Mouse (Mus musculus) cerebral cortex, adult 2 months (tissue): Measurements from ENCODE around the gene 0610037L13Rik.

Source experiments
- WGBS: fragments of 180-500 bp; shearing (Covaris S2); methylation state at CpG from one replicate; pipeline ENCODE4 v1.1.7; 2018; 5-methylcytosine and 5-hydroxymethylcytosine counted together

Gene 0610037L13Rik

GRCm38 (mm10) chr4:107910020-107910419, 20.4 kb downstream of the 0610037L13Rik start:
- WGBS, result 92% methylated on average over 4 of the region's 4 CpGs

- 95% methylated on average over 2 of the region's 2 CpGs for WGBS
These were observed 30.7 kb downstream of the 0610037L13Rik start for GRCm38 (mm10) chr4:107920336-107920735.

- WGBS, result 65% methylated on average over 8 of the region's 8 CpGs
These were observed 31.6 kb downstream of the 0610037L13Rik start for GRCm38 (mm10) chr4:107921152-107921695.

- 58% methylated on average over 4 of the region's 4 CpGs for WGBS
These were observed 32.3 kb downstream of the 0610037L13Rik start for GRCm38 (mm10) chr4:107921952-107922351.

- WGBS, result 4% methylated on average over 38 of the region's 38 CpGs
These were observed 33.7 kb downstream of the 0610037L13Rik start, which contains the start of gene Cpt2 for GRCm38 (mm10) chr4:107923145-107923802. TSS of gene Cpt2 (minus strand) at chr4:107923610.

- WGBS, result 35% methylated on average over 7 of the region's 7 CpGs
These were observed 34.2 kb downstream of the 0610037L13Rik start for GRCm38 (mm10) chr4:107923803-107924194.

GRCm38 (mm10) chr4:107928269-107928668, 38.7 kb downstream of the 0610037L13Rik start:
- WGBS, result 85% methylated on average over 2 of the region's 2 CpGs

- WGBS, result 86% methylated on average over 2 of the region's 2 CpGs
These were observed 39.1 kb downstream of the 0610037L13Rik start for GRCm38 (mm10) chr4:107928726-107929125.

GRCm38 (mm10) chr4:107931453-107931852, 41.8 kb downstream of the 0610037L13Rik start:
- WGBS, result 67% methylated on average over 3 of the region's 3 CpGs

GRCm38 (mm10) chr4:107933239-107933638, 43.6 kb downstream of the 0610037L13Rik start:
- 81% methylated on average over 8 of the region's 8 CpGs for WGBS

GRCm38 (mm10) chr4:107935254-107935653, 45.6 kb downstream of the 0610037L13Rik start:
- WGBS, result 78% methylated on average over 3 of the region's 3 CpGs

GRCm38 (mm10) chr4:107937338-107937737, 47.7 kb downstream of the 0610037L13Rik start:
- WGBS, result 22% methylated on average over 6 of the region's 6 CpGs

GRCm38 (mm10) chr4:107938124-107938523, 48.5 kb downstream of the 0610037L13Rik start:
- WGBS, result 49% methylated on average over 2 of the region's 2 CpGs

GRCm38 (mm10) chr4:107942741-107943140, 53.1 kb downstream of the 0610037L13Rik start:
- WGBS, result 83% methylated on average over 7 of the region's 7 CpGs

GRCm38 (mm10) chr4:107944141-107944540, 54.5 kb downstream of the 0610037L13Rik start:
- WGBS, result 54% methylated on average over 2 of the region's 2 CpGs
